Mouse (Mus musculus) liver, postnatal 0 days (tissue): ENCODE measurements around the gene Hcls1. TPM values are rescaled to one million over a fixed set of nuclear protein-coding genes. Genes with fewer than 3 reads are reported as not detected.

Experiments used
- ATAC-seq: fragments of 200-750 bp; cut with Nextera tagmentation; 2 replicates; pipeline ENCODE4 v1.8.0; 2017; ENCODE audit warnings: mild to moderate bottlenecking, moderate library complexity
- DNase-seq: peaks from one replicate; pipeline ENCODE4 v3.0.0-alpha.2; 2016
- H3K27ac ChIP-seq: fragments of 300-500 bp; sonication (generic); 2 replicates; pipeline ENCODE4 v1.5.1; 2014; ENCODE audit warnings: antibody characterized with exemption, moderate library complexity, mild to moderate bottlenecking, low read depth
- H3K27me3 ChIP-seq: fragments of 300-500 bp; sonication (generic); 2 replicates; pipeline ENCODE4 v1.6.1; 2014; ENCODE audit warnings: low read length, control low read depth, mixed read lengths; ENCODE audit not compliant: insufficient read depth
- H3K36me3 ChIP-seq: fragments of 300-500 bp; sonication (generic); replicated peaks from 2 replicates; pipeline ENCODE4 v1.6.1; 2014; ENCODE audit warnings: mild to moderate bottlenecking, control low read depth, low read length, moderate library complexity, mixed read lengths; ENCODE audit not compliant: insufficient read depth
- H3K4me1 ChIP-seq: fragments of 300-500 bp; sonication (generic); 2 replicates; pipeline ENCODE4 v1.6.1; 2014; ENCODE audit warnings: antibody characterized with exemption, mild to moderate bottlenecking, control low read depth; ENCODE audit not compliant: insufficient read depth
- H3K4me2 ChIP-seq: fragments of 300-500 bp; sonication (generic); 2 replicates; pipeline ENCODE4 v1.6.1; 2014; ENCODE audit warnings: low read depth, mild to moderate bottlenecking, low read length, moderate library complexity, mixed read lengths
- H3K4me3 ChIP-seq: fragments of 300-500 bp; sonication (generic); 2 replicates; pipeline ENCODE4 v1.5.1; 2014; ENCODE audit warnings: low read depth, low read length
- H3K9ac ChIP-seq: fragments of 300-500 bp; sonication (generic); replicated peaks from 2 replicates; pipeline ENCODE4 v1.6.1; 2014; ENCODE audit warnings: mild to moderate bottlenecking, moderate library complexity
- H3K9me3 ChIP-seq: fragments of 300-500 bp; sonication (generic); 2 replicates; pipeline ENCODE4 v1.6.1; 2016; ENCODE audit warnings: mild to moderate bottlenecking, control low read depth, low read length, mixed read lengths
- CTCF ChIP-seq: sonication (generic); IDR thresholded peaks from 2 replicates; pipeline ENCODE4 v1.5.1; 2016; ENCODE audit warnings: antibody characterized with exemption, low read depth
- EP300 ChIP-seq: IDR thresholded peaks from 2 replicates; pipeline ENCODE4 v1.6.1; 2016; ENCODE audit warnings: antibody characterized with exemption, low read depth, mild to moderate bottlenecking
- WGBS: fragments of 180-500 bp; shearing (Covaris S2); extraction: QIAGEN DNeasy Blood & Tissue Kit; methylation state at CpG from one replicate; pipeline ENCODE4 v1.1.7; 2014; ENCODE audit not compliant: insufficient replicate concordance; 5-methylcytosine and 5-hydroxymethylcytosine counted together
- polyA plus RNA-seq: library from polyadenylated mRNA; unstranded; fragments of >200 nt; fragmentation: Nextera tagmentation; extraction: Ambion mirVana; gene quantifications from 2 replicates; pipeline ENCODE4 v1.2.1, GENCODE M21; 2015

Hcls1 gene
- polyA plus RNA-seq, 1 experiment from 2014 or later: 17.7 TPM

DNA sequence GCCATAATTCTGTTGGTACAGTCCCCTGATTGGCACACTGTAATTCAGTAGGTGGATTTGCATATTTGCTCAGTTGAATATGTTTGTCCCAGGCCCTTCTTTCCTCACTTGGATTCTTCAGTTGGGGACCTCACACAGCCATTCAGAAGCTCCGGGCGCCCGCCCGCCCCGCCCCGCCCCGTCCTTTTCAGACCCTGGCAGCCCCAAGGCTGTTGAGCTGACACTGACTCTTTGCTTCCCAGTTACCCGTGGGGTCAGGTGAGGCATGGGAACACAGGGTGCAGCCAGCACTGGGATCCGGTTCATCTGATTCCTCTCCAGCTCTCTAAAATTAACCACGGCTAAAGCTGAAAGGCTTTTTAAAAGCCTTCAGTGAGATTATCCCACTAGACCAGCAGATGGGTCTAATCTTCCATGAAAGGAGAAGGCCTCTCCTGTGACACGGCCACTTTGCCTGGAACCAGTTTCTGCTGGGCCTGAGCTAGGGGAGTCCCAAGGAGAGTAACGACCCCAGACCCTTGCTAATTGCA is 10.2 kb downstream of the Hcls1 start:
- Histone ChIP-seq H3K4me1 (peaks cover 6% of the 10 kb centered on the region; the same call in 1 of the 2 replicates), H3K4me2 (no peak overlapping the region), H3K9ac (no peak overlapping the region), H3K27ac (no peak overlapping the region), H3K36me3 (no peaks in the 10 kb centered on the region; the same call in none of the 2 replicates), H3K27me3 (no peaks in the 10 kb centered on the region), H3K4me3 (no peak overlapping the region), H3K9me3 (no peaks in the 10 kb centered on the region)
- DNase-seq: no peak
- no peak; the same call in 1 of the 2 replicates for ATAC-seq
- 86% methylated on average over 12 of the region's 12 CpGs for WGBS
- TF ChIP-seq EP300 (no peak), CTCF (no peak)

DNA sequence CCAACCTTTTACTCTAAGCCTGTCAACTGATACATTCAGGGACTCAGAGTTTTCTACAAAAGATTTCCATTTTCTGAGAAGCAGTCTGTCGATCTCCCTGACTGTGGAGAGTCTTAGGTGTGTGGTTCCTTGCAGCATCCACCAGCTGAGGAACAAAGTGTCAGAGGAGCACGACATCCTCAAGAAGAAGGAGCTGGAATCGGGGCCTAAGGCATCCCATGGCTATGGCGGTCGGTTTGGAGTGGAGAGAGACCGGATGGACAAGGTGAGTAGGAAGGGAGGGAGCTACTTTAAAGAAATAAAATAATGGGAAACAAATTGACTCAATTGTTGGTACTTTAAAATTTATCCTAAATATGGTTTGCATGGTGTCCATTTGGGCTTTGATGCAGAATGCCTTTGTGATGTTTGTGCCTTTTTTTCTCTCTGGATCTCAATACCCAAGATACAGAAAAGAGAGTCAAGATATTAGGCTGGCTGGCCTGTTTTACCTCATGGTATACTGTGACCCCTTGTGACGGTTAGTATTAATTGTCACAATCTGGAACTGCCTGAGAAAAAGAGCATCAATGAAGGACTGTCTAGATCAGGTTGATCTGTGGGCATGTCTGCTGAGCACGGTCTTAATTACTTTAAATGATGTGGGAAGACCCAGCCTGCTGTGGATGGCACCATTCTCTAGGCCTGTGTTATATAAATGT is 11.8 kb downstream of the Hcls1 start:
- no peak for ATAC-seq
- Histone ChIP-seq H3K9me3 (no peaks in the 10 kb centered on the region), H3K4me1 (0 out of 2 replicates have a peak, but pooled peaks cover 2% of the 10 kb centered on the region), H3K27ac (no peak overlapping the region), H3K4me3 (no peak overlapping the region), H3K36me3 (peaks cover 3% of the 10 kb centered on the region), H3K4me2 (no peak overlapping the region), H3K9ac (no peak overlapping the region), H3K27me3 (no peaks in the 10 kb centered on the region)
- TF ChIP-seq EP300 (no peak), CTCF (peak; percentile 28)
- no peak for DNase-seq
- 78% methylated on average over 8 of the region's 8 CpGs for WGBS

GRCm38 (mm10) chr16:36947646-36948197 is 12.9 kb downstream of the Hcls1 start:
- H3K4me1 ChIP-seq: no peaks in the 10 kb centered on the region
- TF ChIP-seq CTCF (no peak), EP300 (no peak)
- WGBS: 74% methylated on average over 4 of the region's 4 CpGs

DNA sequence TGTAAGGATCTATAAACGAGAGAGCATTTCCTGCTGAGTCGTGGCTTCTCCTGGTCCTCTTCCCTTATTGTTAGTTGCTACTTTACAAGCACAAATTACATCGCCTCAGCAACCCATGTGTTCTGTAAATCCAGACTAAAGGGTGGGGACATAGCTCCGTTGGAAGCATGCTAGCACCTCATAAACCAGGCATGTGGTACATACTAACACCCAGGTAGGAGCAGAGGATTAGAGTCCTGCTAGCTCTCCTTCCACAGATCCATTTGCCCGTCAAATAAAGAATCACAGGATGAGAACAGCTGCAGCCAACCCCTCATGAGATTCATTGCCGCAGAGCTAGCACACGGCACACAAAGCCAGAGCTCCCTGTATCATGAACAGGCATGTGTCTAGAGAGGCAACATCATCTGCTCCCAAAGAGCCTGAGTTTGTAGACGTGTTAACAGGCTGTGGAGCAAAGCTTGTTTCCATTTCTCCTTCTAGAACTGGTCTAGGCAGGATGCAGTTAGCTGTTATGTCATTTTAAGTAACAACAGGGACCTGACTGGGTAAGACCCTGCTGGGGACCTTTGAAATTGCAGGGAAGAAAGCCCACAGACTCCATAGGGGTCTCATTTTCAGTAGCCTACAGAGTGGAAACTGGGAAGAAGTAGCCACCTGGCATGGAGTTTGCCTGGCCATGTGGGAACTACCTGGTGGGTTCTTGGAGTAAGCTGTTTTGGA is 15.0 kb downstream of the Hcls1 start:
- ATAC-seq (no peak), DNase-seq (no peak)
- H3K4me1 ChIP-seq: no peaks in the 10 kb centered on the region
- TF ChIP-seq CTCF (no peak), EP300 (no peak)
- WGBS: 69% methylated on average over 8 of the region's 8 CpGs
- no peaks in the 10 kb centered on the region for H3K9me3 ChIP-seq
- no peak overlapping the region for H3K4me3 ChIP-seq
- no peak overlapping the region for H3K9ac ChIP-seq
- no peak overlapping the region for H3K27ac ChIP-seq
- H3K27me3 ChIP-seq: no peaks in the 10 kb centered on the region
- no peak overlapping the region for H3K4me2 ChIP-seq
- peaks cover 3% of the 10 kb centered on the region for H3K36me3 ChIP-seq

More at GRCm38 (mm10) chr16:36947646-36948197, 12.9 kb downstream of the Hcls1 start:
- Histone ChIP-seq H3K9ac (no peak overlapping the region), H3K27ac (no peak overlapping the region), H3K36me3 (peaks cover 3% of the 10 kb centered on the region), H3K4me2 (no peak overlapping the region), H3K4me3 (no peak overlapping the region), H3K27me3 (no peaks in the 10 kb centered on the region), H3K9me3 (no peaks in the 10 kb centered on the region)
- DNase-seq (no peak), ATAC-seq (no peak)

DNA sequence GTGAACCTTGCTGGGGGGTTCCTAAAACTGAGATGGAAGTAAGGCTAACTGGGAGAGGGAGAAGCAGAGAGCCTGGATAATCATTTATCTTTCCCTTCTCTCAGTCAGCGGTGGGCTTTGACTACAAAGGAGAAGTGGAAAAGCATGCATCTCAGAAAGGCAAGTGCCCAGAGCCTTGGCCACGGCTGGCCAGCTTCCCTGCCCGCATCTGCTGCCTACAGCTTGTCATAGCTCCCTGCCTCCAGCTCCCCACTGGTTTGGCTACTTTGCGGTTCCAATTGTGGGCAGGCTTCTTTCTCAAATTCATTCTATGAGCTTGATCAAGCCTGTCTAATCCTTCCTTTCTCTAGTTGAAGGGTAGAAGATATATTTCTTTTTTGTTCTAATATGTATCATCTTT is 16.2 kb downstream of the Hcls1 start:
- no peaks in the 10 kb centered on the region for H3K27me3 ChIP-seq
- TF ChIP-seq EP300 (no peak), CTCF (no peak)
- 69% methylated on average over 4 of the region's 4 CpGs for WGBS
- DNase-seq (no peak), ATAC-seq (no peak)
- no peak overlapping the region for H3K9ac ChIP-seq
- no peak overlapping the region for H3K4me2 ChIP-seq
- no peak overlapping the region for H3K4me3 ChIP-seq
- H3K36me3 ChIP-seq: peaks cover 3% of the 10 kb centered on the region; the same call in 1 of the 2 replicates
- H3K27ac ChIP-seq: no peak overlapping the region
- H3K4me1 ChIP-seq: no peaks in the 10 kb centered on the region
- H3K9me3 ChIP-seq: no peaks in the 10 kb centered on the region

DNA sequence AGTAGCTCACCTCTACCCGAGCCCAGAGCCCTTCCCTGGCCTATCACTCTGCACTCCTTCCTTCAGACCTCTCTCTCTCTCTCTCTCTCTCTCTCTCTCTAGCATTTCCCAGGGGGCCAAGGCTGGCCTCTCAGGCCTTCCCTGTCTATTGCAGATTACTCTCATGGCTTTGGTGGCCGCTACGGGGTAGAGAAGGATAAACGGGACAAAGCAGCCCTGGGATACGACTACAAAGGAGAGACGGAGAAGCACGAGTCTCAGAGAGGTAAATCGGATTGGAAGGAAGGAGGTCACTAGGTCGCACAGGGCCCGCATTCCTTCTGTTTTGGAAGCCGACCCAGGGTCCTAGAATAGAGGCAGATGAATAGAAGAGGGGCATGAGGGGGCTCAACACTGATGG is 20.3 kb downstream of the Hcls1 start:
- Histone ChIP-seq H3K27me3 (no peaks in the 10 kb centered on the region), H3K9me3 (no peaks in the 10 kb centered on the region), H3K4me3 (no peak overlapping the region), H3K36me3 (peaks cover 11% of the 10 kb centered on the region; the same call in 1 of the 2 replicates), H3K27ac (no peak overlapping the region), H3K9ac (no peak overlapping the region), H3K4me2 (no peak overlapping the region), H3K4me1 (no peaks in the 10 kb centered on the region)
- DNase-seq (no peak), ATAC-seq (no peak)
- WGBS: 83% methylated on average over 11 of the region's 11 CpGs
- TF ChIP-seq CTCF (no peak), EP300 (no peak)
